Mouse (Mus musculus): Measurements from ENCODE around the gene Phldb2.

GRCm38 (mm10) chr16:45964777-45965176 is 11.4 kb upstream of the Phldb2 start:
- no peak for TF ChIP-seq CTCF (IDR thresholded peaks at IDR 0.05; ENCODE audit: low read depth)
- TF ChIP-seq EP300 (IDR thresholded peaks at IDR 0.05; ENCODE audit: low read depth), result no peak
